Mouse (Mus musculus) ES-E14 (cell line): Measurements from ENCODE around the gene Incenp. TPM values are rescaled to one million over a fixed set of nuclear protein-coding genes. Genes with fewer than 3 reads are reported as not detected.

ENCODE experiments used
- DNase-seq: peaks from one replicate; pipeline ENCODE4 v3.0.0-alpha.2; 2013; ENCODE audit warnings: low read depth, low spot score
- H3K27ac ChIP-seq: 2 replicates; pipeline ENCODE4 v1.5.1; 2012; ENCODE audit warnings: low read depth, mild to moderate bottlenecking, low read length, moderate library complexity, mixed read lengths; ENCODE audit not compliant: poor library complexity, insufficient read depth, severe bottlenecking
- H3K36me3 ChIP-seq: 2 replicates; pipeline ENCODE4 v1.6.1; 2012; ENCODE audit warnings: mild to moderate bottlenecking, low read length, moderate library complexity, mixed read lengths; ENCODE audit not compliant: control insufficient read depth, poor library complexity, insufficient read depth, severe bottlenecking
- H3K4me1 ChIP-seq, 2 experiments: fragments of 150-350 bp in 1 of 2; sonication (generic) in 1 of 2; 2 replicates each; pipeline ENCODE4 v1.6.1; 2012; ENCODE audit warnings: low read length in 2 of 2, mild to moderate bottlenecking in 1 of 2, mixed read lengths in 1 of 2; ENCODE audit not compliant: control insufficient read depth in 2 of 2, insufficient read depth in 2 of 2, poor library complexity in 1 of 2
- H3K4me3 ChIP-seq, 2 experiments: fragments of 150-350 bp in 1 of 2; sonication (generic) in 1 of 2; 2 replicates each; pipeline ENCODE4 v1.5.1; 2012; ENCODE audit warnings: low read length in 2 of 2, low read depth in 1 of 2, mild to moderate bottlenecking in 1 of 2, mixed read lengths in 1 of 2; ENCODE audit not compliant: insufficient read depth in 1 of 2, poor library complexity in 1 of 2, severe bottlenecking in 1 of 2
- H3K9ac ChIP-seq: 2 replicates; pipeline ENCODE4 v1.6.1; 2012; ENCODE audit warnings: low read depth, mild to moderate bottlenecking, low read length, mixed read lengths; ENCODE audit not compliant: poor library complexity, insufficient read depth, severe bottlenecking
- H3K9me3 ChIP-seq: fragments of 150-350 bp; sonication (generic); 2 replicates; pipeline ENCODE4 v1.6.1; 2012; ENCODE audit warnings: low read depth, mild to moderate bottlenecking, low read length; ENCODE audit not compliant: control insufficient read depth, insufficient read depth
- CHD2 ChIP-seq: IDR thresholded peaks from 2 replicates; pipeline ENCODE4 v1.6.1; 2014; ENCODE audit warnings: mild to moderate bottlenecking, low read depth, low read length, inconsistent platforms
- HCFC1 ChIP-seq: IDR thresholded peaks from 2 replicates; pipeline ENCODE4 v1.6.1; 2012; ENCODE audit warnings: low read length, inconsistent platforms, borderline replicate concordance; ENCODE audit not compliant: insufficient read depth
- MAFK ChIP-seq: IDR thresholded peaks from 2 replicates; pipeline ENCODE4 v1.6.1; 2014; ENCODE audit warnings: mild to moderate bottlenecking, low read depth, low read length, inconsistent platforms; ENCODE audit not compliant: insufficient read depth
- ZC3H11A ChIP-seq: IDR thresholded peaks from 2 replicates; pipeline ENCODE4 v1.6.1; 2012; ENCODE audit warnings: low read depth, mild to moderate bottlenecking, inconsistent platforms, low read length, borderline replicate concordance
- ZNF384 ChIP-seq: IDR thresholded peaks from 2 replicates; pipeline ENCODE4 v1.6.1; 2012; ENCODE audit warnings: low read depth, low read length, inconsistent platforms
- in situ Hi-C, 2 experiments: fragments of 600-800 bp; cut with MboI; formaldehyde crosslinking; loops; one replicate each; pipeline ENCODE4 v1.15.1; 2025; ENCODE audit warnings: low sequenced_read_pairs in 2 of 2, inconsistent platforms in 1 of 2; ENCODE audit not compliant: unreplicated experiment in 2 of 2
- total RNA-seq: library from RNA; depleted of rRNA; stranded (reverse); fragments of 300-350 nt; gene quantifications from 2 replicates; pipeline ENCODE4 v1.2.3, GENCODE M21; 2012

Gene Incenp
- total RNA-seq, 1 experiment, result 107 TPM

DNA sequence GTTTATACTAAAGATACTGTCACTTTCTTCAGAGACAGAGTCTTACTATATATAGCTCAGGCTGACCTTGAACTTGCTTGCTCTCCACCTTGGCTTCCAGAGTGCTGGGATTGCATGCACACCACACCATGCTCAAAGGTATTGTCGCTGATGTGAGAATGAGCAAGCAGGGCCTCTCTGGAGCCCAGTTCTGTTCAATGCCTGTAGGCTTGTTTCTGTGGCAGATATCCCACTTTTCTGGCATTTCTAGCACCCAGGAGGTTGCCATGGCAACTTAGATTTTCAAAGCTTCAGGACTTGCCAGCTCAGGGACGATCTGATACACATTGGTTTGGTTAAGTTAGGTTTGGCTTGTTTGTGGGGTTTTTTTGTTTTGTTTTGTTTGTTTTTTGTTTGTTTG lies 22.9 kb upstream of the Incenp start:
- H3K9ac ChIP-seq, result no peak overlapping the region
- H3K4me3 ChIP-seq, result no peak overlapping the region
- no peak for DNase-seq
- no peak for TF ChIP-seq CHD2
- no peak for TF ChIP-seq HCFC1
- TF ChIP-seq ZC3H11A, result no peak
- no peak for TF ChIP-seq ZNF384
- no peak for TF ChIP-seq MAFK
- in situ Hi-C loops, result loop anchor here in 1 of 2 experiments (5.0 kb wide), 1 partner anchor 110 kb away; no protein-coding TSS in a partner anchor
- no peaks in the 10 kb centered on the region for H3K36me3 ChIP-seq
- H3K9me3 ChIP-seq, result no peaks in the 10 kb centered on the region
- H3K27ac ChIP-seq, result no peak overlapping the region
- H3K4me1 ChIP-seq, result peaks cover 9 to 14% of the 10 kb centered on the region in 2 experiments; a peak in 2 of 4 replicates

DNA sequence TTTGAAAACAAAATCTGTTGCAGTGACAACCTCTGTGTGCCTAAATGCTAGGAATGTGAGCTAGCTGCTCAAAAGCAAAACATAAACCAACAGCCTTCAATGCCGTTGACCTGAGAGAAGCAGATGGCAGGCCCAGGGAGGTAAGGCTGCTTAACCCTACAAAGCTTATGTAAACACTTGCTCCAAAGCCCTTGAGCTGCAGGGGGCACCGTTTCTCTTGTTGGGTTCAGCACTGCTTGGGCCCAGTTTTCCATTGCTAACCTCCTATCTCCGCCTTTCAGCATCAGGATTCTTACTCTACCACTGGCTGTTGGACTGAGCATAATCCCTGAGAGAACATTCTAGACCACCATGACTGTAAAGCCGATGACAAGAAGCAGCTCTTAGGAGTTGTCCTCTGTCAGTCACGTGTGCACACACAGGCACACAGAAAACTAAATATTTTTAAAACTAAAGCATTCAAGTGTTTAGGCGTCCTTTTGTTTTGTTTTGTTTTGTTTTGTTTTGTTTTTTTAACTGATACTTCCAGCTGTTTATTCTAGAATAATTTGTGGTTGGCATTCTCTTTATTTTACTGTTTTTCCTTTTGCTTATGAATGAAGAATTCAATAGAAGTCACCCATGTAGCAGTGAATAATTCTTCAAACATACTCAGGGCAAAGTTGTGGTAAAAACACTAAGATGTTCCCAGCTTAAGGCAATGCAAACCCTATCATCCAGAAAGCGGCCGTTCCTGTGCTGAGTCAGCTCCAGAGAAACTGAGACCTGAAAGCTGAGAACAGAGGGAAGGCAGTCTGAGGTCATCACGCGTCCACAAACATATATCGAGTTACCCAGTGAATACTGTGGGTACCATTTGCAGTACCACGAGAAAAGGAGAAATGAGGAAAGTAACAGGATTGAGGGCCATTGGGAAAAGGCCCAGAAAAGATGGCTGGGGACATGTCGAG lies 21.8 kb upstream of the Incenp start:
- DNase-seq, result no peak
- TF ChIP-seq ZC3H11A (no peak), HCFC1 (no peak), MAFK (peak; percentile 41; the same call in 1 of the 2 replicates), CHD2 (no peak), ZNF384 (no peak)
- Histone ChIP-seq H3K4me1 (peaks cover 9 to 14% of the 10 kb centered on the region in 2 experiments; a peak in 2 of 4 replicates), H3K27ac (no peak overlapping the region), H3K36me3 (no peaks in the 10 kb centered on the region), H3K9ac (no peak overlapping the region), H3K4me3 (no peak overlapping the region), H3K9me3 (no peaks in the 10 kb centered on the region)
- in situ Hi-C loops, result loop anchor here in 1 of 2 experiments (5.0 kb wide), 1 partner anchor 111 kb away; no protein-coding TSS in a partner anchor

DNA sequence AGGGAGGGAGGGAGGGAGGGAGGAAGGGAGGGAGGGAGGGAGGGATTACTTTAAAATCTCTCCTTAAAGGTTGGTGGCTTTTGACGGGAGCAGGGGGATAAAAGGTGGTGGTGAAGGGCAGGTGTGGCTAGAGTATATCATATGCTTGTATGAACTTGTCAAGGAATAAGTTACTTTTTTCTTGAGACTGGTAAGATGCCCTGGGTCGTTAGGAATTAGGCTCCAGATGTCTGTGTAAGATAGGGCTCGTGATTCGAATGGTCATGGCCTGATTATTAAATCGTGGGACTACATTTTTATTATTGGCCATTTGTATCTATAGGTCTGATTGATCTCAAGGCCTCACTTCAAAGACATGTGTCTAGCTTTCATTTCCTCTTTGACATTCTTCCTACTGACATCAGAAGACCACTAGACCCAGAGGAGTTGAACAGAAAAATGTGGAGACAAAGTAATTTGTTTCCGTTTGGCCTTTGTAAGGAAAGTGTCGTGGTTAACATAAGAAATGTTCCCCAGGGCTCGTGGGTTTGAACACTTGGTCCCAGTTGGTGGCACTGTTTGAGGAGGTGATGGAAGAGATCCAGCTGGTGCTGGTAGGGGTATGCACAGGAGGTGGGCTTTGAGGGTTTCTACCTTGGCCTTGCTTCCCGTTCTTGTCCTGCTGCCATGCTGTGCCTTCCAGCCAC lies 19.0 kb upstream of the Incenp start:
- TF ChIP-seq CHD2, result no peak
- no peak for TF ChIP-seq ZC3H11A
- no peak for TF ChIP-seq ZNF384
- TF ChIP-seq HCFC1, result no peak
- TF ChIP-seq MAFK, result no peak
- no peaks in the 10 kb centered on the region for H3K9me3 ChIP-seq
- no peaks in the 10 kb centered on the region for H3K36me3 ChIP-seq
- no peak overlapping the region for H3K4me3 ChIP-seq
- peaks cover 5 to 8% of the 10 kb centered on the region in 2 experiments; a peak in 2 of 4 replicates for H3K4me1 ChIP-seq
- no peak overlapping the region for H3K9ac ChIP-seq
- H3K27ac ChIP-seq, result no peak overlapping the region
- no peak for DNase-seq
- in situ Hi-C loops, result loop anchor here in 1 of 2 experiments (5.0 kb wide), 1 partner anchor 74 kb away; no protein-coding TSS in a partner anchor

DNA sequence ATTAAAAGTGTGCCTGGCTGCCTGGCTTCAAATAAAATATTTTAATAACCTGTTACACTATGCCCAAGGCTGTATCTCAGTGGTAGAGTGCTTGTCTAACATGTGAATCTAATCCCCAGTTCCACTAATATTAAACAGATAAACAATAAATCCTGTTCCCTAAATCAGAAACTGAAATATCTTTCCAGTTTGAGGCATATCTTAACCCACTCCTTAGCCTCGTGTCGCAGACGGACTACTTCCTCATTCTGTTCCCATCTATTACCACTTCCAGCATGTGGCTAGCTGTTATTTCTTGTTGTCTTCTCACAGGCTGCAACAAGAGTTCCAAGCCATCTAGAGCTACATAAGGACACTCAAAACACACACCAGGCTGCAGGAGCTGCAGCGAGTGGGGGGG lies 18.4 kb upstream of the Incenp start:
- Histone ChIP-seq H3K9me3 (no peaks in the 10 kb centered on the region), H3K27ac (no peak overlapping the region), H3K9ac (no peak overlapping the region), H3K36me3 (no peaks in the 10 kb centered on the region), H3K4me3 (no peak overlapping the region), H3K4me1 (peaks cover 2 to 5% of the 10 kb centered on the region in 2 experiments; a peak in 2 of 4 replicates)
- in situ Hi-C loops, result loop anchor here in 1 of 2 experiments (5.0 kb wide), 1 partner anchor 75 kb away; no protein-coding TSS in a partner anchor
- TF ChIP-seq MAFK, result no peak
- no peak for TF ChIP-seq HCFC1
- no peak for TF ChIP-seq ZNF384
- TF ChIP-seq CHD2, result no peak
- no peak for TF ChIP-seq ZC3H11A
- DNase-seq, result no peak
